Mouse (Mus musculus) hindbrain, postnatal 0 days (tissue): Measurements from ENCODE around the gene Rasal2. TPM values are rescaled to one million over a fixed set of nuclear protein-coding genes. Genes with fewer than 3 reads are reported as not detected.

Source experiments
- ATAC-seq: fragments of 200-750 bp; cut with Nextera tagmentation; 2 replicates; pipeline ENCODE4 v1.8.0; 2017; ENCODE audit warnings: mild to moderate bottlenecking, moderate TSS enrichment, moderate library complexity
- DNase-seq: peaks from one replicate; pipeline ENCODE4 v3.0.0-alpha.2; 2015; ENCODE audit warnings: low spot score
- H3K27ac ChIP-seq: fragments of 300-500 bp; sonication (generic); 2 replicates; pipeline ENCODE4 v1.5.1; 2014; ENCODE audit warnings: mild to moderate bottlenecking
- H3K27me3 ChIP-seq: fragments of 300-500 bp; sonication (generic); 2 replicates; pipeline ENCODE4 v1.6.1; 2014; ENCODE audit warnings: low read length, mixed read lengths; ENCODE audit not compliant: insufficient read depth
- H3K36me3 ChIP-seq: fragments of 300-500 bp; sonication (generic); 2 replicates; pipeline ENCODE4 v1.6.1; 2014; ENCODE audit warnings: low read length, mixed read lengths; ENCODE audit not compliant: insufficient read depth
- H3K4me1 ChIP-seq: fragments of 300-500 bp; sonication (generic); 2 replicates; pipeline ENCODE4 v1.6.1; 2014; ENCODE audit warnings: antibody characterized with exemption, low read length, mixed read lengths; ENCODE audit not compliant: insufficient read depth
- H3K4me2 ChIP-seq: fragments of 300-500 bp; sonication (generic); 2 replicates; pipeline ENCODE4 v1.6.1; 2014; ENCODE audit warnings: low read depth, mild to moderate bottlenecking, low read length, moderate library complexity, mixed read lengths
- H3K4me3 ChIP-seq: fragments of 300-500 bp; sonication (generic); 2 replicates; pipeline ENCODE4 v1.5.1; 2014; ENCODE audit warnings: low read length
- H3K9ac ChIP-seq: fragments of 300-500 bp; sonication (generic); replicated peaks from 2 replicates; pipeline ENCODE4 v1.6.1; 2014; ENCODE audit warnings: mild to moderate bottlenecking, low read length, moderate library complexity, mixed read lengths
- H3K9me3 ChIP-seq: fragments of 300-500 bp; sonication (generic); 2 replicates; pipeline ENCODE4 v1.6.1; 2016; ENCODE audit warnings: low read length, mixed read lengths
- CTCF ChIP-seq: IDR thresholded peaks from 2 replicates; pipeline ENCODE4 v1.5.1; 2016; ENCODE audit warnings: antibody characterized with exemption, control low read depth, low read depth
- WGBS: fragments of 180-500 bp; shearing (Covaris S2); extraction: QIAGEN DNeasy Blood & Tissue Kit; methylation state at CpG from one replicate; pipeline ENCODE4 v1.1.7; 2014; 5-methylcytosine and 5-hydroxymethylcytosine counted together
- polyA plus RNA-seq: library from polyadenylated mRNA; unstranded; fragments of >200 nt; fragmentation: Nextera tagmentation; extraction: Ambion mirVana; gene quantifications from 2 replicates; pipeline ENCODE4 v1.2.1, GENCODE M21; 2015
- total RNA-seq: library from RNA; depleted of rRNA; stranded (reverse); fragments of >200 nt; gene quantifications from 2 replicates; pipeline ENCODE4 v1.2.3, GENCODE M21; 2014

Gene Rasal2
- total and polyA plus RNA-seq, 2 experiments from 2014 or later, result 31.3 to 37.0 TPM

DNA sequence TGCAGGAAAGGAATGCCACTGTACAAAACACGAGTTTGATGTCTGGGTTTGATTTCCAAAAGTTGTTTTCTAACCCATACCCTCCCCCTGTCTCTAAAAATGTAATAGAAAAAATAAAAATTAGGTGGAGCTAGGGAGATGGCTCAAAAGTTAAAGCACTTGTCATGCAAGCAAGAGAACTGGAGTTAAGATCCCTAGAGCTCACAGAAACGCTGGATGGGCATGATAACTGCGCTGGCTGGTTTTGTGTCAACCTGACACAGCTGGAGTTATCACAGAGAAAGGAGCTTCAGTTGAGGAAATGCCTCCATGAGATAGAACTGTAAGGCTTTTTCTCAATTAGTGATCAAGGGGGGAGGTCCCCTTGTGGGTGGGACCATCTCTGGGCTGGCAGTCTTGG is 191.5 kb downstream of the Rasal2 start:
- Histone ChIP-seq H3K27me3 (no peaks in the 10 kb centered on the region), H3K9me3 (no peaks in the 10 kb centered on the region), H3K4me2 (no peak overlapping the region), H3K9ac (no peak overlapping the region), H3K4me1 (no peaks in the 10 kb centered on the region), H3K4me3 (no peak overlapping the region), H3K27ac (no peak overlapping the region), H3K36me3 (no peaks in the 10 kb centered on the region)
- ATAC-seq (no peak), DNase-seq (no peak)
- TF ChIP-seq CTCF, result no peak
- WGBS, result 93% methylated on average over 3 of the region's 3 CpGs

DNA sequence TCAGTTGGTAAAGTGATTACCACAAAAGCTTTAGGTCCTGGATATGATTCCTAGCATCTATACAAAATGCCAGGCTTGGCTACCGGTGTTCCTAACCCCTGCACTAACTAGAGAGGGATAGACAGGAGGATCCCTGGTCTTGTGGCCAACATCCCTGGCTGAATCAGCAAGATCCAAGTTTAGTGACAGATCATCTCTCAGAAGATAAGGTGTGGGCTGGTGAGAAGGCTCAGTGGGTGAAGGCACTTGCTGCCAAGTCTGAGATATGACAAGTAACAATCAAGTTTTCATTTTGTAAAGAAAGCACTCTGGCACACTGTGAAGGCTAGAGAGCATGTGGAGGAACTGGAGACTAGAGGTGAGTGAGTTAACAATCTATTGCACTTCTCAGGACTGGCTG is 191.9 kb downstream of the Rasal2 start:
- Histone ChIP-seq H3K27me3 (no peaks in the 10 kb centered on the region), H3K27ac (no peak overlapping the region), H3K36me3 (no peaks in the 10 kb centered on the region), H3K9me3 (no peaks in the 10 kb centered on the region), H3K4me3 (no peak overlapping the region), H3K4me2 (no peak overlapping the region), H3K9ac (no peak overlapping the region), H3K4me1 (no peaks in the 10 kb centered on the region)
- no peak for TF ChIP-seq CTCF
- DNase-seq (no peak), ATAC-seq (no peak)
- WGBS, result 93% methylated on average over 1 of the region's 1 CpGs

DNA sequence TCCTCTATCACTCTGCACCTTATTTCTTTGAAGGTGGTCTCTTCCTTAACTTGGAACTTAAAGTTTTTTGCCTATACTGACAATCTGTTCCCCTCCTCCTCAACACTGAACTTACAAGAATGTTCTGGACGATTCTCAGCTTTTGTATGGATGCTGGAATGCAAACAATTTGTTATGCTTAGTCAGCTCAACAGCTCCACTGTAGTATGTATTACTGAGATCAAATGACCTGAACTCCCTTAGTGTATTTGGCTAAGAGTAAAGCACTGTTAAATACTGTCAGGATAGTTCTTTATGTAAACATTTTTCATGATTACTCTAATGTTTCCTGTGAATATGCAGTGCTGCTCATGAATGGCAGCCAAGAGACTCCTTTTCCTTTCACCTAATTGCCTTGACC is 203.6 kb downstream of the Rasal2 start:
- DNase-seq (peak; percentile 5), ATAC-seq (no peak)
- H3K27ac ChIP-seq, result no peak overlapping the region
- TF ChIP-seq CTCF, result no peak
- no peaks in the 10 kb centered on the region for H3K4me1 ChIP-seq
- H3K27me3 ChIP-seq, result no peaks in the 10 kb centered on the region
- H3K9ac ChIP-seq, result no peak overlapping the region
- H3K4me2 ChIP-seq, result no peak overlapping the region
- H3K9me3 ChIP-seq, result no peaks in the 10 kb centered on the region
- WGBS, result 5% methylated on average over 1 of the region's 1 CpGs
- H3K4me3 ChIP-seq, result no peak overlapping the region
- H3K36me3 ChIP-seq, result no peaks in the 10 kb centered on the region

DNA sequence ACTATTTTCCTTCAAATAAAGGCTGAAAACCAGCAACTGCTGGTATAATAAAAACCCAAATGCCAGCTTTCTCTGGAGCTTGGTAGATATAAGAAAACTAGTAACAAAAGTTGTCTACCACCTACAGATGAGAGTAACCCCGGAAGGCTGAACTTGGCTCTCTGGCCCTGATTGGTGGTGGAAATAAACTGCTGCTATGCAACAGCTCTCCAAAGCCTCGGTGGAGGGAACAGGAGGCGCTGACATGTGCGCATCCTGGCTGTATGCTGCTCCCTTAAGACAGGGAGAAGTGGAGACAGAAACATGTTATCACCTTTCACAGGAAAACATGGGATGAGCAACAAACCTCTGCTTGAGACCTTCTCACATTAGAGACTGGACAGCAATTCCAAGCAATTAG is 206.7 kb downstream of the Rasal2 start:
- no peaks in the 10 kb centered on the region for H3K27me3 ChIP-seq
- no peak overlapping the region for H3K27ac ChIP-seq
- H3K36me3 ChIP-seq, result no peaks in the 10 kb centered on the region
- no peak overlapping the region for H3K4me2 ChIP-seq
- no peak for ATAC-seq
- H3K9ac ChIP-seq, result no peak overlapping the region
- no peaks in the 10 kb centered on the region for H3K9me3 ChIP-seq
- no peaks in the 10 kb centered on the region for H3K4me1 ChIP-seq
- H3K4me3 ChIP-seq, result no peak overlapping the region
- TF ChIP-seq CTCF, result no peak
- 64% methylated on average over 4 of the region's 4 CpGs for WGBS
- no peak for DNase-seq

DNA sequence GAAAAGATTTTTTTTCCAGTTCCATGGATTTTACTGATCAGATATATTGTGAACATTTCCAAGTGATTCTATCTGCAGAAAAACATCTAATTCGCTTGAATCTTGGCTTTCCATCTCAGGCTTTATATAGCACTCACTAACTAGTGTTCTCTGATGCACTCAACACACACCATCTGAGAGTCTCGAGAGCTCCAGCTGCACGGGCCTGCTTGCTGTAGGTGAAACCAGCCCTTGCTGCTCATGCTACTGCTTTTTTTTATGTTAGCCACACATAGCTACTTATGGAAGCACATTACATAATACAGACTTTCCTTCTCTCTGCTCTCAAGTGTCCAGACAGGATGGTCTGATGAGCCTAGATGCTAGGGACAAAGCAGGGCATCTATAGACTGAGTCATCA is 229.4 kb downstream of the Rasal2 start:
- DNase-seq (no peak), ATAC-seq (no peak)
- no peaks in the 10 kb centered on the region for H3K27me3 ChIP-seq
- peaks cover 5% of the 10 kb centered on the region for H3K4me1 ChIP-seq
- H3K4me3 ChIP-seq, result no peak overlapping the region
- no peak overlapping the region for H3K27ac ChIP-seq
- WGBS, result 69% methylated on average over 3 of the region's 3 CpGs
- no peak for TF ChIP-seq CTCF
- no peaks in the 10 kb centered on the region for H3K9me3 ChIP-seq
- no peak overlapping the region for H3K4me2 ChIP-seq
- H3K9ac ChIP-seq, result no peak overlapping the region
- H3K36me3 ChIP-seq, result no peaks in the 10 kb centered on the region

DNA sequence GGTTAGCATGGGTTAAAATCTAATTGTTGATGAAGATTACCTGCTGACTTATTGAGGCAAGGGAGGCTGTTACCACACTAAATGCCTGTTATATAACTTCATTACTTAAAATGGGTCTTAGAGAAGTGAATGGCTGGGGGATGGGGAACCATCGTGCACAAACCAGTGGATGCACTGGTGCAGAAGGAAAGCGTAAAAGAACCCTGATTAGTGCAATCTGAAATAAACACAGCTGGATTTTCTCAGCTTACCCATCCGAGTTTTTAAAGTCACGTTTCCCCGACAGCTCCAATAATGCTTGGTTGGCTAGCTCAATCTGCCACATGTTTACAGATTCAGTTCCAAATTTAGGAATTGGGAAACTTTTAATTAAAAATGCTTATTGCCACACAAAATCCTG is 230.0 kb downstream of the Rasal2 start:
- Histone ChIP-seq H3K4me3 (no peak overlapping the region), H3K4me1 (peaks cover 5% of the 10 kb centered on the region), H3K4me2 (no peak overlapping the region), H3K9me3 (no peaks in the 10 kb centered on the region), H3K9ac (no peak overlapping the region), H3K27ac (no peak overlapping the region), H3K36me3 (no peaks in the 10 kb centered on the region), H3K27me3 (no peaks in the 10 kb centered on the region)
- DNase-seq (no peak), ATAC-seq (no peak)
- TF ChIP-seq CTCF, result no peak
- WGBS, result 35% methylated on average over 5 of the region's 5 CpGs

DNA sequence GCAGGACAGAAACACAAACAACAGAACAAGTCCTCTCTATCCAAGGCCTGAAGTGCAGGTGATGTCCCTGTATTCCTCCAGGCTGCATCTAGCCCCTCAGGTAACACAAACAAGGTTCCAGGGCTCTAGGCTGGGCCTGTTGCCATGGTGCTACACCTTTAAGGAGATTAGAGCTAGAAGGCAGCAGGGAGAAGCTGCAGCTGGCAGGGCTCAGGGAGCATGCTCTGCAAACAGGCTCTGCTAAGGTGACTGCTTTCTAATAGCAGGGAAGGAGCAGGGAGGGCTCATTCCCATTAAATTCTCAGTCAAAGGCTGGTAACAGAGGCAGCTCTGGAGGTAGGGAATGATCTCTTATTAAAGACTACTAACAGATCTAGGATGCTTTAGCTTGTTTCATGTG is 231.3 kb downstream of the Rasal2 start:
- Histone ChIP-seq H3K36me3 (no peaks in the 10 kb centered on the region), H3K27me3 (no peaks in the 10 kb centered on the region), H3K27ac (peak overlapping the region; percentile 54; the same call in 1 of the 2 replicates), H3K4me2 (no peak overlapping the region), H3K4me3 (no peak overlapping the region), H3K9me3 (no peaks in the 10 kb centered on the region), H3K4me1 (peaks cover 5% of the 10 kb centered on the region), H3K9ac (no peak overlapping the region)
- ATAC-seq (peak; percentile 63; the same call in 1 of the 2 replicates), DNase-seq (peak; percentile 53)
- no peak for TF ChIP-seq CTCF
